Mouse (Mus musculus) embryonic facial prominence, embryonic 15.5 days (tissue): ENCODE results near the gene Gm47429. TPM values are rescaled to one million over a fixed set of nuclear protein-coding genes. Genes with fewer than 3 reads are reported as not detected.
"Not testable (repeated sequence)": the region's sequence is repeated elsewhere in the genome, so short reads cannot be mapped to it uniquely, and the experiment has no call there.

ENCODE experiments used
- ATAC-seq: fragments of 200-750 bp; cut with Nextera tagmentation; 2 replicates; pipeline ENCODE4 v1.8.0; 2017; ENCODE audit warnings: low read depth, moderate TSS enrichment; ENCODE audit not compliant: insufficient number of reproducible peaks, low FRiP score, low TSS enrichment
- H3K27ac ChIP-seq: fragments of 300-500 bp; sonication (generic); replicated peaks from 2 replicates; pipeline ENCODE4 v1.5.1; 2015; ENCODE audit warnings: mild to moderate bottlenecking, inconsistent platforms
- H3K27me3 ChIP-seq: fragments of 300-500 bp; sonication (generic); 2 replicates; pipeline ENCODE4 v1.6.1; 2015; ENCODE audit warnings: inconsistent platforms
- H3K36me3 ChIP-seq: fragments of 300-500 bp; sonication (generic); 2 replicates; pipeline ENCODE4 v1.6.1; 2015; ENCODE audit warnings: mild to moderate bottlenecking, inconsistent platforms
- H3K4me1 ChIP-seq: fragments of 300-500 bp; sonication (generic); 2 replicates; pipeline ENCODE4 v1.6.1; 2015; ENCODE audit warnings: inconsistent platforms
- H3K4me2 ChIP-seq: fragments of 300-500 bp; sonication (generic); replicated peaks from 2 replicates; pipeline ENCODE4 v1.6.1; 2015; ENCODE audit warnings: mild to moderate bottlenecking, inconsistent platforms
- H3K4me3 ChIP-seq: fragments of 300-500 bp; sonication (generic); replicated peaks from 2 replicates; pipeline ENCODE4 v1.5.1; 2015; ENCODE audit warnings: mild to moderate bottlenecking, inconsistent platforms
- H3K9ac ChIP-seq: fragments of 300-500 bp; sonication (generic); 2 replicates; pipeline ENCODE4 v1.6.1; 2015; ENCODE audit warnings: inconsistent platforms
- H3K9me3 ChIP-seq: fragments of 300-500 bp; sonication (generic); replicated peaks from 2 replicates; pipeline ENCODE4 v1.6.1; 2016; ENCODE audit warnings: inconsistent platforms
- WGBS: fragments of 180-500 bp; shearing (Covaris S2); methylation state at CpG from one replicate; pipeline ENCODE4 v1.1.7; 2015; 5-methylcytosine and 5-hydroxymethylcytosine counted together
- polyA plus RNA-seq: library from polyadenylated mRNA; unstranded; fragments of >200 nt; fragmentation: Nextera tagmentation; extraction: Ambion mirVana; gene quantifications from 2 replicates; pipeline ENCODE4 v1.2.1, GENCODE M21; 2015

Gene Gm47429
- not detected in 2 replicates for polyA plus RNA-seq

GRCm38 (mm10) chr13:50443812-50444211 lies at the start of gene Gm47429:
Gene Gm47429, minus strand, starts transcription at chr13:50443912.
- no peak within 1 kb of the TSS for H3K4me3 ChIP-seq
- 76% methylated on average over 2 of the region's 2 CpGs for WGBS
- no peak within 1 kb of the TSS for H3K4me2 ChIP-seq
- H3K9me3 ChIP-seq, result no peaks in the 10 kb centered on the region
- H3K9ac ChIP-seq, result no peak within 1 kb of the TSS
- no peaks in the 10 kb centered on the region for H3K4me1 ChIP-seq
- no peak for ATAC-seq
- H3K27me3 ChIP-seq, result no peaks in the 10 kb centered on the region
- H3K36me3 ChIP-seq, result no peaks in the 10 kb centered on the region
- no peak within 1 kb of the TSS for H3K27ac ChIP-seq

GRCm38 (mm10) chr13:50488510-50488909 lies 44.8 kb upstream of the Gm47429 start:
- not testable (repeated sequence) for ATAC-seq, H3K4me2 ChIP-seq

GRCm38 (mm10) chr13:50467007-50467406 lies 23.3 kb upstream of the Gm47429 start, which contains the start of gene Nutm2:
Gene Nutm2, plus strand, starts transcription at chr13:50467307.
- Histone ChIP-seq H3K9ac (no peak within 1 kb of the TSS), H3K4me1 (no peaks in the 10 kb centered on the region), H3K4me2 (no peak within 1 kb of the TSS), H3K27ac (no peak within 1 kb of the TSS), H3K36me3 (no peaks in the 10 kb centered on the region), H3K9me3 (no peaks in the 10 kb centered on the region), H3K27me3 (no peaks in the 10 kb centered on the region), H3K4me3 (no peak within 1 kb of the TSS)
- WGBS, result 65% methylated on average over 4 of the region's 4 CpGs
- no peak for ATAC-seq

More at GRCm38 (mm10) chr13:50488510-50488909, 44.8 kb upstream of the Gm47429 start:
- not testable (repeated sequence) for H3K4me3 ChIP-seq, H3K4me1 ChIP-seq, H3K27ac ChIP-seq, H3K9me3 ChIP-seq, H3K9ac ChIP-seq, H3K36me3 ChIP-seq, H3K27me3 ChIP-seq

- Histone ChIP-seq H3K4me1 (no peaks in the 10 kb centered on the region), H3K36me3 (no peaks in the 10 kb centered on the region), H3K9me3 (no peaks in the 10 kb centered on the region), H3K4me3 (0 out of 2 replicates have a peak overlapping the region, but pooled peaks have one; percentile 4), H3K27ac (no peak overlapping the region), H3K27me3 (no peaks in the 10 kb centered on the region), H3K9ac (no peak overlapping the region), H3K4me2 (peak overlapping the region; percentile 38)
- 39% methylated on average over 27 of the region's 27 CpGs for WGBS
- no peak for ATAC-seq
These were observed 21.2 kb upstream of the Gm47429 start for GRCm38 (mm10) chr13:50464621-50465562.

- H3K9me3 ChIP-seq, H3K36me3 ChIP-seq, ATAC-seq, H3K4me1 ChIP-seq, H3K9ac ChIP-seq, H3K27ac ChIP-seq, H3K27me3 ChIP-seq, H3K4me3 ChIP-seq, H3K4me2 ChIP-seq: not testable (repeated sequence)
- 55% methylated on average over 2 of the region's 2 CpGs for WGBS
These were observed 16.7 kb upstream of the Gm47429 start for GRCm38 (mm10) chr13:50460433-50460832.

GRCm38 (mm10) chr13:50453426-50453825 lies 9.7 kb upstream of the Gm47429 start:
- Histone ChIP-seq H3K4me3 (no peak overlapping the region), H3K9me3 (no peaks in the 10 kb centered on the region), H3K9ac (no peak overlapping the region), H3K4me2 (no peak overlapping the region), H3K27me3 (no peaks in the 10 kb centered on the region), H3K27ac (no peak overlapping the region), H3K4me1 (no peaks in the 10 kb centered on the region), H3K36me3 (no peaks in the 10 kb centered on the region)
- WGBS, result 30% methylated on average over 4 of the region's 4 CpGs
- no peak for ATAC-seq

- not testable (repeated sequence) for H3K9ac ChIP-seq, H3K4me1 ChIP-seq, H3K9me3 ChIP-seq, H3K27me3 ChIP-seq, H3K4me2 ChIP-seq, H3K4me3 ChIP-seq, H3K27ac ChIP-seq, ATAC-seq, H3K36me3 ChIP-seq
- WGBS, result 59% methylated on average over 9 of the region's 9 CpGs
These were observed 8.6 kb upstream of the Gm47429 start for GRCm38 (mm10) chr13:50452266-50452665.

GRCm38 (mm10) chr13:50445261-50445660 lies 1.5 kb upstream of the Gm47429 start:
- Histone ChIP-seq H3K9ac (no peak overlapping the region), H3K4me2 (no peak overlapping the region), H3K4me3 (no peak overlapping the region), H3K36me3 (no peaks in the 10 kb centered on the region), H3K4me1 (no peaks in the 10 kb centered on the region), H3K9me3 (no peaks in the 10 kb centered on the region), H3K27ac (no peak overlapping the region), H3K27me3 (no peaks in the 10 kb centered on the region)
- ATAC-seq, result no peak
- 27% methylated on average over 4 of the region's 4 CpGs for WGBS

- H3K9me3 ChIP-seq, result no peaks in the 10 kb centered on the region
These were observed 17.0 kb downstream of the Gm47429 start for GRCm38 (mm10) chr13:50426686-50427085.

GRCm38 (mm10) chr13:50424517-50424916 lies 19.2 kb downstream of the Gm47429 start:
- Histone ChIP-seq H3K4me1 (no peaks in the 10 kb centered on the region), H3K27ac (no peak overlapping the region), H3K4me2 (no peak overlapping the region), H3K9ac (no peak overlapping the region), H3K36me3 (peaks cover 70% of the 10 kb centered on the region), H3K4me3 (no peak overlapping the region), H3K27me3 (no peaks in the 10 kb centered on the region), H3K9me3 (no peaks in the 10 kb centered on the region)
- no peak for ATAC-seq
- WGBS, result 95% methylated on average over 2 of the region's 2 CpGs

More at GRCm38 (mm10) chr13:50426686-50427085, 17.0 kb downstream of the Gm47429 start:
- Histone ChIP-seq H3K4me1 (no peaks in the 10 kb centered on the region), H3K4me2 (no peak overlapping the region), H3K9ac (no peak overlapping the region), H3K27me3 (no peaks in the 10 kb centered on the region), H3K27ac (no peak overlapping the region), H3K36me3 (peaks cover 83% of the 10 kb centered on the region), H3K4me3 (no peak overlapping the region)
- no peak for ATAC-seq
- 82% methylated on average over 4 of the region's 4 CpGs for WGBS

GRCm38 (mm10) chr13:50423625-50424209 lies 20.0 kb downstream of the Gm47429 start:
- H3K9ac ChIP-seq, result no peak overlapping the region
- H3K9me3 ChIP-seq, result no peaks in the 10 kb centered on the region
- ATAC-seq, result no peak; the same call in 1 of the 2 replicates
- no peak overlapping the region for H3K4me2 ChIP-seq
- peaks cover 63% of the 10 kb centered on the region for H3K36me3 ChIP-seq
- no peak overlapping the region for H3K4me3 ChIP-seq
- H3K4me1 ChIP-seq, result peaks cover 4% of the 10 kb centered on the region
- no peaks in the 10 kb centered on the region for H3K27me3 ChIP-seq
- 88% methylated on average over 8 of the region's 8 CpGs for WGBS
- H3K27ac ChIP-seq, result no peak overlapping the region
